Mouse (Mus musculus): ENCODE results near the gene Padi6. TPM values are rescaled to one million over a fixed set of nuclear protein-coding genes. Genes with fewer than 3 reads are reported as not detected.
A peak's percentile ranks its signal among the peaks of the same experiment; 100 is the strongest.

The Padi6 gene
- total RNA-seq, 2 experiments from 2014 or later = not detected

DNA sequence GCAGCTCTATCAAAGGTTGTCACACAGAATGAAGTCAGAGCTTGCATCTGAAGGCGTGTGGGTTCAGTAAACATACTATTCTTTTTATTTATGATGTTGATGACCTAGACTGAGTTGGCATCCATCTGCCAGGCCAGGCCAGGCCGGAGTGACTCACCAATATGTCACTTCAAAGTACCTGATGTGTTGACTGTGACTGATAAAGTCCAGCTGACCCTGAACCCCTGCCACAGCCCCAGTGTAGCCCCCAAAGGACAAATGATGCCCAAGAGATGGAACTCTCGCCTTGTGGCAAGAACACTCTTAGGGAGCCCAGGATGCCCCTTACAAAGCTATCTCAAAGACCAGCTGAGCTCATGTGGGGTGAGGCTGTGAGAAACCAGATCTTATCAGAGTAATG, 13.4 kb upstream of the Padi6 start:
- ATAC-seq (replicated peaks; ENCODE audit: low FRiP score, poor library complexity, severe bottlenecking) = no peak

DNA sequence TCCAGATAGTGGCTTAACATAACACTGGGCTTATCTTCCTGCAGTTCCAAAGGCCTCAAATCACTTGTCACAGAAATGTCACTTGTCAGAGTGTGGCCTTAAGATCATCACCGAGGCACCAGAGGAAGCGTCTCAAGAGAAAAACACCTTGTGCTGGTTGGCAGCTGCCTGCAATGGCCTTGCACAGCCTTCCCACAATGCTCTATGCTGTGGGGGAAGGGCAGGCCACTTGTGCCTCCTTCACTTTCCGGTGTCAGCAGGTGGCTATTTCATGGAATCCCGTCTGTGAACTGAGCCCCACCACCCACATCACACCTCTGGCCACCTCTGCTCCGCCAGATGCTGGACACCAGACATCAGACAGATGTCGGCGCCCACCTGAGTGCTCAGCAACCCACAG, 10.9 kb upstream of the Padi6 start:
- no peak for ATAC-seq (replicated peaks; ENCODE audit: low FRiP score, poor library complexity, severe bottlenecking)

DNA sequence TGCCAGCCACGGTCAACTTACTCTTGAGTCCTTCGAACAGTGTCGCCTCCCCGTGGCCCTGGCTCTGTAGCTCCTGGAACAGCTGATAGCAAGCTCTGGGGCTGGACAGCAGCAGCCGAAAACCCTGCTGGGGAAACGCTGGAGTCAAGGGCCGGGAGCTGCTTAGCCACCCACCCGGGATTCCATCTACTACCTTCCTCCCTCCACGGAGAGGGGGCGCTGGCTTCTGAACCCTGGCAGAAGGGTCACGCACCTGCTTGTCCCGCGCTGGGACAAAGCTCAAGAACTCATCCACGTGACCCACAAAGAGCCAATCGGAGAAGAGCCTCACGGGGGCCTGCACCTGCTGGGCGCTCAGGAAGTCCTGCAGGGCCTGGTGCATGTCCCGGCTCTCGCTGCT, 7.9 kb upstream of the Padi6 start:
- ATAC-seq (replicated peaks; ENCODE audit: low FRiP score, poor library complexity, severe bottlenecking) = no peak

DNA sequence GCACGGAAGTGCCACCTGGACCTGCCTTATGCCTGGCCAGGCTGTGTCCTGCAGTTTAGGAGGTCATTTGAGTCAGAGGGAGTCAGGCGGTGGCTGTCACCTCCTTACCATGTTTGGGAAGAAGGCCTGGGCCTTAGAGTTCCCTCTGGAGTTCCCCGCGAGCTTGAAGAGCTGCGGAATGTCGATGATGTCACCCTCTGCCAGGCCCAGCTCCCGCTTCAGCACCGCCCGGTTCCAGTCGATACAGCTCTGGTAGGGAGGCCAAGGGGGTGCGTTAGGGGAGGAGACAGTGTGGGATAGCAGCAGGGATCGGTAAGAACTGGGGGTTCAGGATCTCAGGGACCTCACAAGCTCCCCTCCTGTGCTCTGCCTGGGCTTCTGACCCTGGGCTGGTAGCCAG, 5.5 kb upstream of the Padi6 start:
- ATAC-seq (replicated peaks; ENCODE audit: low FRiP score, poor library complexity, severe bottlenecking) = no peak

DNA sequence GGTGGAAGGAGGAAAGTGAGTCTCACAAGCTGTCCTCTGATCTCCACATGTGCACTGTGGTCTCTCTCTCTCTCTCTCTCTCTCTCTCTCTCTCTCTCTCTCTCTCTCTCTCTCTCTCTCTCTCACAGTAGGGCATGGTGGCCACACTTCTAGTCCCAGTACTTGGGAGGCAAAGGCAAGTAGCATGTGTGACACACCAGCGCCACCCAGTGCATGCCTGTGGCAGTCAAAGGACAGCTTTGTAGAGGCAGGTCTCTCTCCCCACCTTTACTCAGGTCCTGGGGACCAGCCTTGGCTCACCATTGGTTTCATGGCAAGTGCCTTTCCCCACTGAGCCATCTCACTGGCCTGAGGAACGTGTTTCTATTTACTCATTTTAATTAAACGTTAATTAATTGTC, 2.2 kb upstream of the Padi6 start:
- ATAC-seq (replicated peaks; ENCODE audit: low FRiP score, poor library complexity, severe bottlenecking) = no peak

DNA sequence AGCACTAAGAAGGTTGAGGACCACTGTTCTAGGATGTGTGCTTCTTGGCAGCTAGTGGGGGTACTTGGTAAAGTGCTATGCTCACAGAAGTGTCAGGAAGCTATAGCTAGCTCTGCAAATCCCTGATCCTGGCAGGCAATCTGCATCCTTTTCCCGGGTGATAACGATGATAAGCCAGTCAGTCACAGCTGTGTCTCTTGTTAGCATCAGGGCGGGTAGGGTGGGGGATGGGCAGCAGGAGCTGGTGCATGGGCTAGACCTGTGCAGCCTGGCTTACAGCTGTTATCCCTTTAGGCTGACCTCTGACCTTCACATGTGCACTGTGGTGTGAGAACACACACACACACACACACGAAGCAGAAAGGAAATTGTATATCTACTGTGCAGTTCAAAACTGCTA, 643 bp upstream of the Padi6 start:
- no peak for ATAC-seq (replicated peaks; ENCODE audit: low FRiP score, poor library complexity, severe bottlenecking)

DNA sequence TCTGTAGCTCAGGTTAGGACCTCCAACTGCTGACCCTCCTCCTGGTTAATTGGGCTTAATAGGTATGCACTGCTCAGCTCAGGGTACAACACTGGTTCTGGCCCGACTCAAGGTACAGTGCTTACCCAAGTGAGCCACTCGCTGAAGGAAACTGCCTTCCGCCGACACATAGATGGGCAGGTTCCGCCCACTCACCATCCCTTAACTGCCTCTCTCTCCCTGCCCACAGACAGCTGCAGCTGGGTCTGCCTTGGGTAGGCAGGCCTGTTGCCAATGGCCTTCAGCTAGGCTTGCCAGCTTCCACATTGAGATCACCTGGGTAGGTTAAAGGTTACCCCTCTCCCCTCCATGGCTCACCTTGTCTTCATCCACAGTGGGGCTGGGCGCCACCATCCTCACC, 1.0 kb downstream of the Padi6 start:
- no peak for ATAC-seq (replicated peaks; ENCODE audit: low FRiP score, poor library complexity, severe bottlenecking)

DNA sequence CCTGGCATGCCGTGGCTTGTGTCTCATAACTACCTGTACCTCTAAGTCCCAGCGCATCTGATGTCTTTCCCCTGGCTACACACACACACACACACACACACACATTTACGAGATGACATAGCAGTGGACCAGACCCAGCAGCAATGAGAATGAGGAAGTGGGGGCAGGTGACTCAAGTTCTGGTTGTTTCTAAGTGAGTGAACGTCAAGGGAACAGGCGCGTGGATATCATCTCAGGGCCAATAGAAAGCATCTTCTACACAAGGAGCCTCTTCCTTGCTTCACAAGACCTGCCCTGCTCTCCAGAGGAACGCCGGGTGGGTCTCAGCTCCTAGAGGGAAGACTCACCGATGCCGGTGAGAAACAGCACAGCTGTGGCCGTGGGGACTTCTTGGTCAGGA, 1.8 kb downstream of the Padi6 start:
- no peak for ATAC-seq (replicated peaks; ENCODE audit: low FRiP score, poor library complexity, severe bottlenecking)

DNA sequence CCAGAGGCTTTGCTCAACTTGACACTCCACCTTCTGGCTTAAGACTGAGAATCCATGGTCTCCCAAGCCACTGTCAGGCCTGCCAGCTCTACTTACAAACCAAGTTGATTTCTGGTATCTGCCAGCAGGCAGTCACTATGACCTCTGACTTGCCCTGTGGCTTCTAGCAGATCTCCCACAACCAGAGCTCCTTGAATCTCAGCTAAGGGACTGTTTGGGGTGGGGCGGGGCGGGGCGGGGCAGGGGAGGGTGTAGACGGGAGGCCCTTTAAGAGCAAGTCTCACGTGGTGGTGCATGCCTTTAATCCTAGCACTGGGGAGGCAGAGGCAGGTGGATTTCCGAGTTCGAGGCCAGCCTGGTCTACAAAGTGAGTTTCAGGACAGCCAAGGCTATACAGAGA, 9.6 kb downstream of the Padi6 start:
- ATAC-seq (replicated peaks; ENCODE audit: low FRiP score, poor library complexity, severe bottlenecking) = no peak

DNA sequence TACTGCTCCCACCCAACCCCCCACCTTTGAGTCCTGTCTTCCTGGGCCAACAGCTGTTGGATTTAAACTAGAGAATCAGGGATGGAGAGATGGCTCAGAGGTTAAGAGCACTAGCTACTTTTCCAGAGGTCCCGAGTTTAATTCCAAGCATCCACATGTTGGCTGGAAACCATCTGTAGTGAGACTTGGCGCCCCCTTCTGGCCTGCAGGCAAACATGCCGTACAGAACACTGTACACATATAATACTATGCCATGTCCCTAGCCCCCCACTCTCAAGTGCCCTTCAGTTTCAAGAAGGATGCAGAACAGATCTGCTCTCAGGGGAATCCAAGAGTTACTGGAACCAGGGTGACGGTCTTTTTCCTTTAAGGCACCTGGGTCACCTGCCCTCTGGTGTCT, 10.8 kb downstream of the Padi6 start:
- 0 out of 2 replicates have a peak, but pooled peaks have one; percentile 49 for ATAC-seq (replicated peaks; ENCODE audit: low FRiP score, poor library complexity, severe bottlenecking)

DNA sequence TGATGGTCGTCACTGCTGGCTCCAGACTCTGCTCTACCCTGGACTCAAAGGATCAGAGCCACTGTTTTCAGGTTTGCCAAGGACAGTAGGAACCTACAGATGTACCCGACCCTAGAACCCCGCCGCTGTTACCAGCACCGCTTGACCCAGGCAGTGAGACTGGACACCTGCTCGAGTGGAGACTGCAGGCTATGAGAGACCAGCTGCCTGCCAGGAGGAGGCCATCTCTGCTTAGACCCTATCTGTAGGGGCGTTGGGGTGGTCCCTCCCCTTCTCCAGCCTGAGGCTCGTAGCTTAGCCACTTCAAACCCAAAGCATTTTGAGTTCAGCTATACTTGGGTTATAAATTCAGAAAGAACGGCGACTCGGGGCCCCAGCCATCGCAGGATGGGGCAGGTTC, 15.5 kb downstream of the Padi6 start:
- ATAC-seq (replicated peaks; ENCODE audit: low FRiP score, poor library complexity, severe bottlenecking) = no peak

DNA sequence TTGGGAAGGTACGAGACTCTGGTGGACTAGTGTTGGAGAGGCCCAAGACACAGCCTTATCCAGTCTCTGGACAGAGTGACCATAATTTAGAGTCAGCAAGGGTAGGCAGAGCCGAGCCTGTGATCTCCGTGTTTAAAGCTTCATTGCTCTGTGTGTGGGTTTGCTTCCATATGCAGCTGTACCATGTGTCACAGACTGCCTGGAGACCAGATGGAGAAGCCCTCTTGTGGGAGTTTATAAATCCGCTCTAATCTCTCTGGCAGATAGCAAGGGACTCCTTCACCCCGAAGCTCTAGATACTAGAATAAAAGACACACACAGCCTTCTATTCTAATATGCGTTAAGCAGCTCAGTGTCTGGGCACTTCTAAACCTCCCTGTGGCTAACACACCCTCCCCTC, 17.7 kb downstream of the Padi6 start:
- no peak for ATAC-seq (replicated peaks; ENCODE audit: low FRiP score, poor library complexity, severe bottlenecking)

DNA sequence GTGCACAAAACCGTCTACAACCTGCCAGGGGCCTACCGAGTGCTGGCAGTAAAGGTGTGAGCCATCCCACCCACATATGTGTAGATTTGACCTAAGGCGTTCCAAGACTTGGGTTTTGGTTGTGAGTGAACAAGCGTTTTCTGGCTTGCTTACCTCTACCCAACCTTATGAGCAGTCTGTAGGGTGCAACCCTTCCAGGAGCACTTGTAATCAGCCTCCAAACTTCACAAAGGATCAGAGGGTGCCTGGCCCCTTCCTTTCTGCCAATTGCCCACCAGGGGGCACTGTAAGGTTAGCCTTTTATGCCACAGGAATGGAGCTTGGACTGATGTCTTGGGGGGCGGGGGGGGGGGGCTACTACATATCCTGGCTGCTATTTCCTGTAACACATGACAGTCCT, 18.6 kb downstream of the Padi6 start:
- 0 out of 2 replicates have a peak, but pooled peaks have one; percentile 45 for ATAC-seq (replicated peaks; ENCODE audit: low FRiP score, poor library complexity, severe bottlenecking)

DNA sequence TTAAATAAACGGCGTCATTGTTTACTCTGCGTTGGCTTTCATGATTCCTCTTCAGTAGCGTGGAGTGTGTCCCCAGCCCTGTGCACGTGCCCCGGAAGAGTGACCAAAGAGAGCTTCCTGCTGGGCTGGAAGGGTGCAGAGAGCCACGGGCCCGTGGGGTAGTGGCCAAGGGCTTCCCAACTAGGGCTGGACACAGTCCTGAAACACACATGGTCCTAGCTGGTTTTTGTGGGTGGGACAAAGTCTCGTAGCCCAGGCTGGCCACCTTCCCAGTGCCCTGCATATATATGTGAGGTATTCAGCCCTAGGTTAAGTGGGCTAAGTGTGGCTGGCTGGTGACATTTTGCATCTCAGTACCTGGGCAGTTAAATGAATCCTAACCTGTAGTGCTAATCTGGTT, 19.3 kb downstream of the Padi6 start:
- no peak for ATAC-seq (replicated peaks; ENCODE audit: low FRiP score, poor library complexity, severe bottlenecking)

DNA sequence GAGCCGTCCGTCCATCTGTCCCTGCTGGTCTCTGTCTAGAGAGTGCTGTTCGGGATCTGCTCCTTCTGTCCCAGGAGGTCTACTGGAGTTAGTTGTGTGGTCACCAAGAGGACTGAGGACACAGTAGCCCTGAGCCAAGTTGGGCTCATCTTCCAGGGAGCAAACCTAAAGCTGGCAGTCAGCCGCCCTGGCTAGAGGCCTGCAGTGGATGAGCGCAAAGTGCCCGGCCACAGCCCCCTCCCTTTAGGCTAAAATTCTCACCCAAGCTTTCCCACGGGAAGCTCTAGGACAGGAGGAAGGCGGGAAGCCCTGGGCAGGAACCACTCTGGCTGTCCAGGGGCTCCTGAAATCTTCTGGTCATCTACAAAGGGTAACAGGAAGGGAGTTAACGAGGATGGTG, 19.7 kb downstream of the Padi6 start:
- no peak for ATAC-seq (replicated peaks; ENCODE audit: low FRiP score, poor library complexity, severe bottlenecking)

DNA sequence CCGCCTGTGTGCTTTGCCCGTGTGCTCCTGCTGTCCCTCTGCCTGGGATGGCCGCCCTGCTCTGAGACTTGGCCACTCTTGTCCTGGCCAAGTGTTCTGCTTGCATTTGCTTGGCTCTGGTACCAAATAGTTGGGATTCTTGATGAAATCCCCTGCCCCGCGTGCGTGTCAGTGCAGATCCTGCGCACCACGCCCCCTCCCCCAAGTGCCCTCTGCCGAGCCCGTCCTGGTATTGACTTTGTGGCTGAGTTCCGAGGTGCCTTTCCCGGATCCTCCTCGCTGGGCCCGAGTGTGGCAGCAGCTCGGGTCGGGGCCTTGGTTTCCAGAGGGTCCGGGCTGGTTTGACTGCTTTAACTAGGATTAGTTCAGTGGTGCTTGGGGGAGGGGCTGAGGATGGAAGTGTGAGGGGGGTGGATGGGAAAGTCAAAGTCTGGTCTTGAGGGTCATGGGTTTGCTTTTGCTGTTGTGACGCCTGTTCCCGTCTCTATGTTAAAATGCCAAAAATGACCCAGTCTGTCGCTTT, 20.4 kb downstream of the Padi6 start:
- ATAC-seq (replicated peaks; ENCODE audit: low FRiP score, poor library complexity, severe bottlenecking) = no peak

DNA sequence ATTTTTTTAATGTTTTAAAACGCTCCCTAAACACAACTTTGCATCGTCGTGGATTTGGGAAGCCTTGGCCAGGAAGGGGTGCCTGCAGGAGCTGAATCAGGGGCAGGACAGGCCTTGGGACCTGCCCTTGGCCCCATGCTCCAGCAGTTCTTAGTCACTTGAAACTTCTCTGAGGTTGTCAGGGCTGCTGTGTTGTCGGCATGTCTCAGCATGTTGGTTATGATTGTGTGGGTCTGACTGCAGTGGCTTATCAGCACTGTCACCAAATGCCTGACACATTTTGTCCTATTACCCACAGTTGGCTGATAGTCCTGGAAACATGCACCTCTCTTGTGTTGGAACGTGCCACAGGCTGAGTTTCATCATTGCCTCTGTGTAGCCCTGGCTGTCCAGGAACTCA, 22.4 kb downstream of the Padi6 start:
- no peak for ATAC-seq (replicated peaks; ENCODE audit: low FRiP score, poor library complexity, severe bottlenecking)

DNA sequence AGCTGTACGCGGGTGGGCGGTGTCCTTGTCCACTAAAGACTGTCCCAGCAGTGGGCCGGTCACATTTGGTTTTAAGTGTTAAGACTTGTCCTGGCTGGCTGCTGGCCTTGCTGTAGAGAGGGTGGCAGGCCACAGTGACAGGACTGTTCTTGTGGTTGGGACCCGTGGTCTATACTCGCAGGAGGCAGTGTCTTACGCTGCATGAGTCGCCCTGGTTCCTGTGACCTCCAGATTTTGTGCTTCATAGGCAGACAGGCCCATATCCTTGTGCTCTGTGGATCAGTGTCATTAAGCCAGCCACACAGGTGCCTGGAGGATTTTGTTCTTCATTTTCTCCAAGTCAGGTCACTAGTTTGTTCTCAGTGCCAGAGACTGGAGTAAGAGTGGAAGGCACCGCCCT, 24.0 kb downstream of the Padi6 start:
- no peak for ATAC-seq (replicated peaks; ENCODE audit: low FRiP score, poor library complexity, severe bottlenecking)

DNA sequence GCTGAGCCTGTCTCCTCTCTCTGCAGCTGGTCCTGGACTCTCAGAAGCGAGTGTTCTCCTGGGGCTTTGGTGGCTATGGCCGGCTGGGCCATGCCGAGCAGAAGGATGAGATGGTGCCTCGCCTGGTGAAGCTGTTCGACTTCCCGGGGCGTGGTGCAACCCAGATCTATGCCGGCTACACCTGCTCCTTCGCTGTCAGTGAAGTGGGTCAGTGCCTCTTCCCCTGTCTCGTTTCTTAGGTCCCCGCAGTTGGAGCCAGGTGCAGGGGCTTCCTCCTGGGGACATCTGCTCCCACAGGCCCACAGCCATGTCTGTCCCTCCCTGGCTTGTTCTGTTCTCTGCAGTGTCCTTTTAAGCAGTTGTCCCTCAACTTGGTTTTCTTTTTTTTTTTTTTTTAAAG, 25.4 kb downstream of the Padi6 start:
- no peak for ATAC-seq (replicated peaks; ENCODE audit: low FRiP score, poor library complexity, severe bottlenecking)

DNA sequence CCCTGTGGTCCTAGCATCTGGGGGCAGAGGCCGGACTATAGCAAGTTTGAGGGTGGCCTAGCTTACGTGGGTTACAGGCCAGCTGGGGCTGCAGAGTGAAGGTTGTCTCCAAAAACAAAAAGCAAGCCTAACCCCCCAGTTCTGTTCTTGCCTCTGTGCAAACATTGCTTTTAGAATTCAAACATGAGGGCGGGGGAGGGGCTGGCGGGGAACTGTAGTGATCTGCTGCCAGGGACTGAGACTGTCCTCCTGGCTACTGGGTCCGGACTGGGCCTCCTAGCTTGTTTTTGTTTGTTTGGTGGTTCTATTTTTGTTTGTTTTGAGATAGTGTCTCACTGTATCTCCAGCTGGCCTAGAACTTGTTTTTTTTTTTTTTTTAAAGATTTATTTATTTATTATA, 27.9 kb downstream of the Padi6 start:
- no peak for ATAC-seq (replicated peaks; ENCODE audit: low FRiP score, poor library complexity, severe bottlenecking)

DNA sequence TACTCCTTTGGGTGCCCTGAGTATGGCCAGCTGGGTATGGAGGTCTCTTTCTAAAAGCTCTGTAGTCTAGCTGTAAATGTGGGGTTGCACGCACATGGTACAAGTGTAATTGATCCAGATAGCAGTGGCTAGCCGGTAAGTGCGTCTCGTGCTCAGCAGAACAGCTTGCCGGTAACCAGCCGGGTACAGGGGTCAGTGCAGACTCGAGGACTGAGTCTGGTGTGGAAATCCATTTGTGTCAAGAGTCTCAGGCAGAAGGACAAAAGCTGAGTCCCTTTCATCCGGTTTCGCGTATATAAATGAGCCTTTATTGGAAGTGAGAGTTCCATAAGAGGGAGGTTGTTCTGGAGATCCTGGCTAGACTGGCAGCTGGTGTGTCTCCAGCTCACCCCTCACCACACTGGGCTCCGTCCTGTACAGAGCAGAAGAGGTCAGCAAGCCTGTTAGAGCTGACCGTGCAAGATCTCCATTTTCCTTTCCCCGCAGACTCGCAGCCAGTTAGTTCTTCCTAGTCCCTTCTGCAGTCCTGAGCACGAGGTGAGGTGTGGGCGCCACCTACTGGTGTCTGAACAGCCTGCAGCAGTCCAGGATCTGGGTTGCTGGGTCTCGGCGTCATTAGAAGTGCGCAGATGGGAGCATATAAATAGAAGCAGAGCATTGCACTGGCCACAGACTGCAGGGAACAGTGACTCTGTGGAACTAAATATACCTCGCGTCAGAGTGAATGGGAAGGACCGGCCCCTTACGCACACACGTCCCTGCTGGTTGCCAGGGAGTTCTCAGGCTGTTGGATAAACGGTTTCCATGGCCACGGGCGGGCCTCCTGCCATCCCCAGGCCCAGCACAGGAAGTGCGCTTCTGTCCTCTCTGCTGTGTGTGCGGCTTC, 28.7 kb downstream of the Padi6 start:
- peak; percentile 79 for ATAC-seq (replicated peaks; ENCODE audit: low FRiP score, poor library complexity, severe bottlenecking)

DNA sequence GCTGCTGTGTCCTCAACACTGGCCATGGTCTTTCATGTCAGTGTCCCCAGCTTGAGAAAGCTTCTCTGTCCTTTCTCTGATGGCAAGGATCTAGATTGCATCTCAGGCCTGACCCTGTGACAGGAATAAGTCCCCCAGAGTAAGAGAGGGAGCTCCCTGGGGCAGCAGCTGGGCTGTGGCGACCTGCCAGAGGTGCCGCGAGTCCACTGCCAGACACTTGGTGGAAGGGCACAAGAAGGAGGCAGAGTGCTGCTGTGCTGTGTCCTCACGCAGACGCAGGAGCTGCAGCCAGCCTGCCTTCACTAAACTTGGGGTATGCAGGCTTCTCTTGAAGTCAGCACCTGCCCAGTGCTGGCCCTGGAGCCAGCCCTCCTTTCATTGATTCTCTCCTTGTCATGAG, 31.1 kb downstream of the Padi6 start:
- ATAC-seq (replicated peaks; ENCODE audit: low FRiP score, poor library complexity, severe bottlenecking) = no peak

Data from erythroblast, adult 5-6 weeks (primary cell).